Mouse (Mus musculus): ENCODE measurements at regions not wholly inside any gene's neighbourhood (a gene's known extent, or its start where the extent isn't known, plus 50 kb on each side); places are given as distances from the start of the nearest gene placed in this dataset.
"Not testable (repeated sequence)": the region's sequence is repeated elsewhere in the genome, so short reads cannot be mapped to it uniquely, and the experiment has no call there.

DNA sequence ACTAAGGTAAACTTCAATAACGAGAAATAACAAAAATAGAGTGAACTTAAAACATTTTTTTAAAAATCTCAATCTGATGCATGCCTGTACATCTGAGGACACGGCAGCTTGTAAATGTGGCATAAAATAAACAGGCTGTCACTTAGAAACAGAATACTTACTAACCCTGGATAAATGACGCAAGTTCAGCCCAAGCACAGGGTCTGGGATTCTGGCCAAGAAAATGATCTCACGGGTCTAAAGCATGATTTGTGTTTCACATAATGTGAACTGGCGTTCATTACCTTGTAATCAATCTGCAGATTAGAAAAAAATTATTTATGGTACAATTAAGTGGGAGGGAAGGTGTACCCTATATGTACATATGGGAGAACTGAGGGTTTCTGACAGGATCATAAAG is 512.1 kb upstream of the Vrk2 start:
- DNase-seq (ENCODE audit: low read depth) = no peak

DNA sequence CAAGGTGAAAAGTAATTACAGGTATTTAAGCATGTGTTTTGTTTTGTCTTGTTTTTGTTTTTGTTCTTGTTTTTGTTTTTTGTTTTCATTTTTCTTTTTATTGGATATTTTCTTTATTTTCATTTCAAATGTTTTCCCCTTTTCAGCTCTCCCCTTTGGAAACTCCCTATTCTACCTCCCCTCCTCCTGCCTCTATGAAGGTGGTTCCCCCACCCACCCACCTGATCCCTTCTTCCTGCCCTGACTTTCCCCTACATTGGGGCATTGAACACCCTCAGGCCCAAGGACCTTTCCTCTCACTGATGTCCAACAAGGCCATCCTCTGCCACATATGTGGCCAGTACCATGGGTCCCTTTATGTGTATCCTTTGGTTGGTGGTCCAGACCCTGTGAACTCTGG is 509.1 kb upstream of the Vrk2 start:
- DNase-seq (ENCODE audit: low read depth) = no peak

DNA sequence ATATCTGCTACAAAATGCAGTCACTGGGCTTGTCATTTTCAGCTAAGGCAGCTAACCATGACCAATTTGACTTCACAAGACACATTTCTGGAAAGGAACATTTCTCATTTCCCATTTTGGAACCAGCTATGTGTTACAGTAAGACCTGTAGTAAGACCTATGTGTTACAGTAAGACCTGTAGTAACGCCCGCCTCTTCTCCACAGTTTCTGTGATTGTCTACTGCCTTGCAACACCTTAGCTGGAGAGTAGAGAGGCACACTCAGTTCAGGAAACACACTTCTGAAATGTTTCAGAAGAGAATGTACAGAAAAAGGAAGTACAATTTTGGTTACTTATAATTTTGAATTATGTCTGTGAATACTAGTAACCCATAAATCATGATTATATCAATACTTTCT is 508.2 kb upstream of the Vrk2 start:
- no peak for DNase-seq (ENCODE audit: low read depth)

DNA sequence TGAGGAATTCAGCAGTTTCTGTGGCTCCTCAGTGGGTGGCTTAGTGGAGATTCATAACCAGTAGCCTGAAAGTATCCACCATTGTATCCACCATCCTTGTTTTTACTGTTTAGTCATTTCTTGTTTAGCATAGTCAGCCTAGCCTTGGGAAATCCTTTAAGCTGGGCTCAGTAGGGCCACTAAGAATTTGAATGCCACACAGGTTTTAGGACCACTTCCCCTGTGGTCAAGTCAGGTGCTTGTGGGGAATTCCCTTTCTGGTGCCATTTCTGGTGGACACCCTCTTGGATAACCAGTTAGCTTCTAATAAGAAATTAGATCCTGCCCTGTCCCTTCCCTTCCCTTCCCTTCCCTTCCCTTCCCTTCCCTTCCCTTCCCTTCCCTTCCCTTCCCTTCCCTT is 502.8 kb upstream of the Vrk2 start:
- DNase-seq (ENCODE audit: low read depth) = no peak

DNA sequence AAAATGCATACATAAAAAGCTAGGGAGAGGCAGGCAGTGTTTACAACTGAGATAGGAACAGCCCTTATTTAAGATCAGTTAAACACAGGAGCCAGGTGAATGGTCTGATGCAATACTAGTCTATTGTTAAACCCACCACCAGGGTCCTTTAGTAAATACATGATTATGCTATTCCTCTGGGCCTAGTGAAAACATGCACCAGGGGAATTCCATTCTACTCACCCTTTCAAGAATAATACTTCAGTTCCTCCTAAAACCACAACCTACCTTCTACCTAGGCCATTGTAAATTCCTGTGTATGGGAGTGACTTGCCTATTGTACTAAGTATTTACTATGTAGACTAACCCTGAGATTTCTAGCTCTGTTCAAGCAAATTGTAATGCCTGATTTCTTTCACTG is 501.7 kb upstream of the Vrk2 start:
- not testable (repeated sequence) for DNase-seq (ENCODE audit: low read depth)

DNA sequence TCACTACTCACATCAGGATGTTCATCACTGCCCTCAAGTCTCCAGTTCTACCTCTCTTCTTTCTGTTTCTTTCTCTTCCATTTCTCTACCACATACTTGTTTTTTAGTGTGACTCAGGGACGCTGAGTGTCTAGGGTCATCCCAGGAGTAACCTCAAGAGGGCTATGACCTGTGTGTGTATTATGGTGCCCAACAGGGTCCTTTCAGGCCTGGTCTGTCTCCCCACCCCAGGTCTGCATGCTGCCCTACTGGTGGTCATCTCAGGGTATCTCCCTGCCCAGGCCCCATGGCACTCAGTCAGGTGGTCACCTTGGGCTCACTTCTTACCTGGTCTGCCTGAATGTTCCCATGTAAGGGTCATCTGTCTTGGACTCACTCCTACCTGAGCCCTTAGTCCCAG is 492.7 kb upstream of the Vrk2 start:
- no peak for DNase-seq (ENCODE audit: low read depth)

DNA sequence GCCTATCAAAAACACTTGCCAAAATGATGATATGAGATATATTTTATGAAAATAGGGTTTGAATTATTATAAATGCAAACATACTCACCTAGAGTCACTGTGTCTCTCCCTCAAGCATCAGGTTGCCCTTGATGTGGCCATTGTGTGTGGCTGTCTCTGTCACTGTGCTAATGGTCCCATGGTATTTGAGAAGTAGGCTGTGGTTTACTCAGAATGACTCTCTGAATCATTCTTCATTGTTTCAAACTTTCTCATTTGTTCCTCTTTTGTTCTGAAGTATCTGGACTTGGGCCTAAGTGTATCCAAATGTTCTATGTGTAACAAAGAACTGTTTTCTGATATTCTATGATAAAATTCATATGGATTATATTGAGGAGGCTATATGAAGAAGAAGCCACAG is 487.4 kb upstream of the Vrk2 start:
- no peak for DNase-seq (ENCODE audit: low read depth)

DNA sequence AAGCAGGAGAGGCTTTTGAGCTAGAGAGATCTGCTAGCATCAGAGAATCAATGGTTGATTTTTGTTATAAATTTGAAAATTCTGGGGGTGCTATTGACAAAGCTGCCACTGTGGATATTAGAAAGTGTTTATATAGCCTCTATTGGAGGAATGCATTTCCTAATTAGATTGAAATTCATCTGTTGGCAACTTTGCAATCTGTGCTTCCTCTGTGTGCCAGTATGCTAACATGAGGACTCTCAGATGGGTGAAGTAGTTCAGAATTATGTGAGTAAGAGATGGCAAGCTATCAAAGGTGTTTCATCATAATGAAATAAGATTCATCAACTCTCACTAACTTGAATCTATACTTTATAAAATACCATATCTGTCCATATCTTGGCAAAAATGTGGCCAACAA is 476.6 kb upstream of the Vrk2 start:
- no peak for DNase-seq (ENCODE audit: low read depth)

DNA sequence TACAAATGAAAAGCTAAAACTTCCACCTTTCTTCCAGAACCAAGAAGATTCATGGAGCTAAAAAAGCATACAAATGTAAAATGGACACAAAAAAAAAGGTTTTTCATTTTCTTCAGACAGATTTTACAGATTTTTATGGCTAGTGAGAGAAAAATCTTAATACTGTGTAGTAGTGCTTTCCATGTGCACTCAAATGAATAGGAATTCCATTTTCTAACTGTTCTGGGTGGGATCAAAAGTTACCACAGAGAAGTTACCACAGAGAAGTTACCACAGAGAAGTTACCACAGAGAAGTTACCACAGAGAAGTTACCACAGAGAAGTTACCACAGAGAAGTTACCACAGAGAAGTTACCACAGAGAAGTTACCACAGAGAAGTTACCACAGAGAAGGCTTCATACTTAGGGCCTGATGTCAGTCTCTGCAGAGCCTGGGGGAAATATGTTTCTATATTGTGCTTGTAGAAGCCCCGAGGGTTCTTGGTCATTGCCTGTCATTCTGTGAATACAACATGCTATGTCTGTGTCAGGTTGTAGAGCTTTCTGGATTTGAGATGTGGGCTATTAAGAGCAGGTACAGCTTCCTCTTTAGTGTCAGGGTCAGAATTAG is 433.5 kb upstream of the Vrk2 start:
- DNase-seq (ENCODE audit: low read depth) = no peak

DNA sequence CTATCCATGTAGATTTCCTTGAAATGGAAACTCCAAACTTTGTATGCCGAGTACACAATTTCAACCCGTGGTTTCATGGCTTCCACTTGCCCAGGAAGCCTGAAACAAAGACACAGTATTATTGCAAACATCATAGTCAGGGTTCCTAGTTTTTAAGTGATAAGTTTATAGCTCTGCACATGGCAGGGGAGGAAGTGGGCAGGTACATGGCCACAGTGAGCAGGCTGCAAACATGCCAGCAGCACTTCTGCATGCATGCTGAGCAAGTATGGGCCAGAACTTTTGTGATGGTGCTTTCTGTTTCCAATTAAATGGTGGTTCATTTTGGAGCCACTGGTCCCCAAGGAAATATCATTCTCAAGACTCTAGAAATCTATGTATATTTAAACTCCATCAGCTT is 431.7 kb upstream of the Vrk2 start:
- DNase-seq (ENCODE audit: low read depth) = no peak

DNA sequence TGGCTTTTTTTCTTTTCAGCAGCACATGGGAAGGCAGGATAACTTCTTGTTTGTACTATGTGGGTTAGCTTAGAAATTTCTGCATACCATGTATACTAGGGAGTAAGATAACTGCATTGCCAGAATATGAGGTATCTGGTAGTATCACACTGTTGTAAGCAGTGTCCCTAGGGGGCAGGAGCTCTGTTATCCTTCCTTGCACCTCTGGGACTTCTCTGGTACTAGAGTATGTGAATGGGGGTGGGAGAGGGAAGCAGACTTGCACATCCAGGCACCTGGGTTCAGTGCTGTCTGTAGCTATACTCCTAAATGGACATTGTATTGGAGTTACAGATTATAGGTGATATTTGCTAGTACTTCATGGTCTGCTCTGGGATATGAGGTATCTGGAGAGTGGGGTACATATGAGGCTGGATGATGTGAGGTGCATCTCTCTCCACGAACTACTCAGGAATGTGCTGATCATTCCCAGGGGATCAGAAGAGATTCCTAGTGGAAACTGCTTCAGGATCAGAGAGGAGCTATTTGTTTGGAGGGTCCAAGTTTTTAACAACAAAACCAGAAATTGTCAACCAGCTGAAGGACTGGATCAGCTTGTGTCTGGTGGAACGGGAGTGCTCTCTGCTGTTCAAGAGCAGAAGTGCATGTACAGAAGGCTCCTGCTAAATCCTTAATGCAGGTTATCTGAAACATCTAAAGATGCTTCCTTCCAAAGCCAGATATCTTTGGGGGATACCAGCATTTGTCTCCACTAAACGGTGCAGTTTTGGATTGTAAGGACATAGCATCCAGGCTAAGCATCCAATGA is 402.7 kb upstream of the Vrk2 start:
- DNase-seq (ENCODE audit: low read depth) = no peak

DNA sequence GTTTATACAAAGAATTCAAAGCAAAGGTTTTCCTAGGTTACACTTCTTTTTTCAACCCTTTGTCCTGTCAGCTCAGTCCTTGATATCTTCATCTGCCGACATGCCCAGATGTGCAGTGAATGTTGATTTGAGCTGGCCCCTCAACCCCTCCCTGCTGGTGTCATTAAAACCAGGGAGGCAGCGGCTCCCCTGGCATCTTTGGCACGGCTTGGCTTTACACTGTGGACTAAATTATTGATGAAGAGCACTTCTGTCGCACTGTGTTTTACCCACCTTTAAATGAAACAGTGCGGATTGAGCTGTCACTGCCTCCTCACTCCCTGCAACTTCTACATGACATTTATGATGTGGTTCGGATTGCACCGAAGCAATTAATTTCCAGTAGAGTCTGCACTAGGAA is 387.4 kb upstream of the Vrk2 start:
- DNase-seq (ENCODE audit: low read depth) = no peak

DNA sequence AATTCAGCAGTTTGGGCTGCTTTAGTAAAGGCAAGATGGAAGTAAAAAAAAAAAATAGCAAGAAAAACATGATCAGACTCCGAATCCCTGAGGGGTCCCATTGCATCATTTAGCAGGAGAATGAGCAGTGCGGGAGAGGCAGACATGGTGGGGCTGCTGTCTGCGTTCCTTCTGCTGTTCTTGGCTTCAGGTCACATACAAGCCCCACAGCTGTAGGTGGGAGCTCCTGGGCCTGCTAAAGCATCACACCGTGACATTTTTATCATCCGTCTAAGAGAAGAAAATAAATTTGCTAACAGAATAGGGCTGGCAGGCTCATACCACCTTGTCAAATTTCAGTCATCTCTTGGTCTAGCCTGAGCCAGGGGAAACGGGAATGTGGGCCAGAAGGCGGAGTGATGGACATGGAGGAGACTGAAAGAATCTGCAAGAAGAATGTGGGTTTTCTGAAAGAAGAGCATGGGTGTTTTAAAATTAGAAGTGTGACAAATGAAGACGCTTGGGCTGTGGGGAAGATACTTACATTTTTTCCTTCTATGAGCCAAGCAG is 378.8 kb upstream of the Vrk2 start:
- DNase-seq (ENCODE audit: low read depth) = no peak

DNA sequence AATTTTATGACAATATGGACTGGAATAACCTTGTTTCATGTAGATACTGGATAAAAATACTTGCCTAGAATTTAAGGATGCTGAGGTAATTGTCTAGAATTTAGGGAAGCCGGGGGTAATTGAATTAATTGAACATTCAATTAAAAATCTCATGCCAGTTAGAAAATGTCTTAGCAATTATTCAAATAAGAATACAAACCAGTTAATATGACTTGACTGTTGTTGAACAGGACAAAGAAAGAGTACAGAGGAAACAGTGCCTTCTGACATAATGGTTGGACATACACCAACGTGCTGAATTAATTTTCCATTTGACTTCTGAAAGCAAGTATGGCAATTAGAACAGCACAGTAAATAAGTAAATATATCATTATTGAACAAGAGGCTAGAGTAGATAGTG is 377.4 kb upstream of the Vrk2 start:
- no peak for DNase-seq (ENCODE audit: low read depth)

DNA sequence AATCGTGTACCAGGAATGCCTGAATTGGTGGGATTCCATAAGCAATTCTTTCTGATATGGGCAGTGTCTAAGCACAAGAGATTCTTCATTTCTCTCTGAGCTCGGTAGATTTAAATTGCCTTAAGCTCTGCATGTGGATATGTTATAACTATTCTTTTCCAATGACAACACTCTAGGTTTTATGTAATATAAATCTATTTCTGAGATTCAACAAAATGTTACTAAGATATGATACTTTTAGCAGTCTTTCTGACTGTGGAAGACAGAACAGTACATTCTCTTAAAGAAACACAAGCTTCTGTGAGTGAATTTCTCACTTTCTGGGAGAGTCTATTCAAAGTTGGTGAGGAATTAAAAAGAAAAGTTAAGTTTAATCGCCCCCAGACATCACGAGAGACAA is 373.6 kb upstream of the Vrk2 start:
- no peak for DNase-seq (ENCODE audit: low read depth)

DNA sequence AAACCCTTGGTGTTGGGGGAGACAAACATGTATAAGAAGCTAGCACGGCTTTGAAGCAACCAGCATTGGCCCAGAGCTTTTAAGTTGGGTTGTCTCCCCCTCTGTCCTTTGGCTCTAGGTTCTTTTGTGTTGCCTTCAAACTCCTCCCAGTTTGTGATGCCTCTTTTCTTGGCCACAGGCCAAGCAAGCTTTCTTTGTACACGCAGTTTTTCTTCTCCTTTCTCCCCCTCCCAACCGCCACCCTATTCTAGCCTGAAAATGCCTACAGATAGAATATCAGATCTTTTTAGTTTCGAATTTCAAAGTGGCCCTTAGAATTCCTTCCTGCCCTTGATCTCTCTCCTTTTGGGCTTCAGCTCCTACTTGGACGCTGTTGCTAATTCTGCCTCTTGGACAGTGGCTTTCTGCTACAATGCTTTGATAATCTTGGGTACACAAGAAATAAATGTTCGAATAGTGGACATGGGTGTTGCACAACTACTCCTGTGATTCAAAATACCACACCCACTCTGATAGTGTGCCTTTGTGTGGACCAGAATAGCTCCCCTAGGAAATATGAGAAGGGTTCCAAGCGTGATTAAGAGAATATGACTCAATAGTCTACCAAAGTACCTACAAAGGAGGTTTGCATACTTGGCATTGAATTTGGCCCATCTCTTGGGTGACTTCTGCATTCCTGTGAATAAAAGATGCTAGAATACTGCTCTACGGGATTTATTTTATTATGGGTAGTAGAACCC is 369.3 kb upstream of the Vrk2 start:
- DNase-seq (ENCODE audit: low read depth) = no peak

DNA sequence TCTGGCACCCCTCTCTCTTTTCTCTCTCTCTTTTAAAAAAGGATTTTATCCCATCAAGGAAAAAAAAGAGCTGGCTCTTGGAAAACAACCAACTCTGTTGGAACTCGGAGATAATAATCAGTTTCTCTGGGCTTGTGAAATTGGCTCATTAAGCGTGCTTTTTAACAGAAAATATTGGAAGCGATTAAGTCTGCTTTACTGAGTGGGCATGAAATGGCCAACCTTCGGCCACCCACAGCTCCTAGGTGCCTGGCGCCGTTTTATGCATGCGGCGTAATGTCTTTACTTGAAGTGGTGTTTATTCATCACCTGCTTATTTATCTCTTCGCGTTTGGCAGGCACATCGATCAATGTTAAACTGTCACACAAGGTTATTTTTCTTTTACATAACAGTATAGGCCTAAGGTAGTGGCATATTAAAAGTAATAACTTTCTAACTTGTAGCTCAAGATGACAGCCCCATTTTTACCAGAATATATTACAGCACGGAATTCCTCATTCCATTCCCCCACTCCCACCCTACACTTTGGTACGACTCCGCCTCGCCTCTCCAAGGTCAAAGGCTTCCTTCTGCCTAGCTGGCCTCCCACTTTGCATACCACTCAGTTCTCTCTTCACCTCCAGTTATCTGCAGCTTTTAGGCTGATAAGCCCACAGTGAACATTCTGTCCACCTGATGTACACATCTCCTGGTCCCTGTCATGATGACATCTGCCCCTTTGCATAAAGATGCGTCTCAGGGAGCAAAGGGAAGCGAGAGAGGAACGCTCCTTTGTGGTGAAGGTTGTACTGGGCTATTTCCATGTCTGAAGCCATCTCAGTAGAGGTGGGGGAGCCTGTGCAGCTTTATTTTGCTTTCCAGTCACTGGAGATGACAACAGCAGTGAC is 368.5 kb upstream of the Vrk2 start:
- no peak for DNase-seq (ENCODE audit: low read depth)

DNA sequence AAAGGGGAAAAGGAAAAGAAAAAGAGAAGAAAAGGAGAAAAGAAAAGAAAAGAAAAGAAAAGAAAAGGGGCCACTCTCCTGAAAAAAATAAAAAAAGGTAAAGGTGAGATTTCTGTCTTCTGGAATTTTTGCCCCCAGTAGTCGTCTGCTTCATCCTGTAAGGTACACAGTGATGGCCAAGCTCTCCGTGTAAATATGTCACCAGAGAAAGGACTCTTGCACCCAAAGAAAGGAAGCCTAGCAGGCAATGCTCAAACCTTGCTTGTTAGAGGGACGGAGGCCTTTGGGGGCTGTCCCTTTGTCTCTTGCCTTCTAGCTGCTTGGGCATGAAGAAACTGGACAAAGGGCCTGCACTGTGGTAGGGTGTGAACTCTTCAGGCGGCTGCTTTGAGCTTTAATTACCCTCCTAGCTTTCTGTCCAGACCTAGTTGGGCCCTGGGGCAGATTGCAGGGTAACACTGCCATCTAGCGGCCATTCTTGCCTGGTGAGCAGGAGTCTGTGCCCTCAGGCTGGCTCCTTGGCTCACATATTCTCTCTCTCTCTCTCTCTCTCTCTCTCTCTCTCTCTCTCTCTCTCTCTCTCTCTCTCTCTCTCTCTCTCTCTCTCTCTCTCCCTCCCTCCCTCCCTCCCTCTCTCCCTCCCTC is 367.7 kb upstream of the Vrk2 start:
- DNase-seq (ENCODE audit: low read depth) = peak; percentile 58

DNA sequence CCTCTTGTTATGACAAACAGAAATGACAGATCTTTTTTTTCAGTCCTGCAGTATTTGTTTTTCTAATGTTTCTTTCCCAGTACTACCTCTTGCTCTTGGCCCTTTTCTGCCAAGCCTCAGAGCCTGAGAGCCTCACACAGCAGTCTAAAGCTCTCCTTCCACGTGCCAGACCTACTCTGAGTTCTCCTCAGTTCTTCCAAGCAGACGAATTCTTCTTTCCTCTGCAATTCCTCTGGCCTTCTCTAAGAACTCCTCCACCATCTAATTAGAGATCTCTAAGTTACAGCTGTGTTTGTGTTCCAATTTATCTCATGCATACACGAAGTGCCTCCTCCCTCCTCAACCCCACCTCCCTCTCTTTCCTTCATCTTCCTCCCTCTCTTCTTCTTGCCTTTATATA is 362.4 kb upstream of the Vrk2 start:
- no peak for DNase-seq (ENCODE audit: low read depth)

DNA sequence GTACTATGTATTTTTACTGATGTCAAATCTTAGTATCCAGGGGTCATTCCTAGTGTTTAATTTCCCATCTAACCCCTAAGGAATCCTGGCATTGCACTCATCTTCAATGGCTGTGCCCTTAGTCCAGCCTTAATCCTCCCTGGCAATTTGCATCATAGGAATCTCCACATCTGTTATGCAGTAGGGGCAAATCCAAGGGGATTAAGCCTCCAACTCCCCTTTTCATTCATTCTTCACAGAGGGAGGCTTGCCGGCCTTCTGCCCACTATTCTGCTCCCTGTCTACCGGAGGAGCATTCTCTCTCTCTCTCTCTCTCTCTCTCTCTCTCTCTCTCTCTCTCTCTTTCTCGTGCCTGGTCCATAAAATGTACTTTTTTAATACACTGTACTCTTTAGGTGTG is 338.0 kb upstream of the Vrk2 start:
- no peak for DNase-seq (ENCODE audit: low read depth)

DNA sequence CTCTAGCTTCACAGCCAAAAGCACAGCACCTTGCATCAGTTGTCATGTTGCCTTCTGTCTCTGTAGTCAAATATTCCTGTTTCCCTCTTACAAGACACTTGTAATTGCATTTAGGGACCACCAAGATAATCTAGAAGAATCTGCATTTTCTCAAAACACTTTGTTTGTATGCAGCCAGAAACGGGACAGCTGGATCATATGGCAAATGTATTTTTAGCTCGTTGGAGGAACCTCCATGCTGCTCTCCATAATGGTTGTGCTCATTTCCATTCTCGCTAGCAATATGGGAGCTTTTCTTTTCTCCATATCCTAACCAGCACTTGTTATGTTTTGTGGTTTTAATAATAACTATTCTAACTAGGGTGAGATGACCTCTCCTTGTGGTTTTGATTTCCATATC is 313.3 kb upstream of the Vrk2 start:
- DNase-seq (ENCODE audit: low read depth) = no peak

DNA sequence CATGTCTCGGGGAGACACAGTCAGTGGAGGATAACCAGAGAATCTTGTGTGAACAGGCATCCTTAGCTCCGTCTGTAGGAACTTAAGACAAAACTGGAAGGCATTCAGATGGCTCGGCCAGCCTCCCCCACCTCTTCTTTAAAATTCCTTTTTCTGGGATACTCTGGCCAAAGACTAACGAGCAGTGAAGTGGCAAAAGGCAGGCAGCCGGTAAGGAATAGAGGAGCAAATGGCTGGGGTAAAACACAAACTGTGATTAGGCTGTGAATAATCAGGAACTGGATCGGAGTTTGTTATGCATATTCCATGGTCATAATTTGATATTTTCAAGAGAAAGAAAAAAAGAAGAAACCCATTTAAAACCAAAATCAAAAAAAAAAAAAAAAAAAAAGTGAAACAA is 287.8 kb upstream of the Vrk2 start:
- DNase-seq (ENCODE audit: low read depth) = no peak
